Mouse (Mus musculus) liver (tissue): ENCODE data around the gene Ccni.

Experiments
- DNase-seq: peaks from one replicate; pipeline ENCODE4 v3.0.0-alpha.2; 2020; ENCODE audit warnings: mixed read lengths

The Ccni gene

DNA sequence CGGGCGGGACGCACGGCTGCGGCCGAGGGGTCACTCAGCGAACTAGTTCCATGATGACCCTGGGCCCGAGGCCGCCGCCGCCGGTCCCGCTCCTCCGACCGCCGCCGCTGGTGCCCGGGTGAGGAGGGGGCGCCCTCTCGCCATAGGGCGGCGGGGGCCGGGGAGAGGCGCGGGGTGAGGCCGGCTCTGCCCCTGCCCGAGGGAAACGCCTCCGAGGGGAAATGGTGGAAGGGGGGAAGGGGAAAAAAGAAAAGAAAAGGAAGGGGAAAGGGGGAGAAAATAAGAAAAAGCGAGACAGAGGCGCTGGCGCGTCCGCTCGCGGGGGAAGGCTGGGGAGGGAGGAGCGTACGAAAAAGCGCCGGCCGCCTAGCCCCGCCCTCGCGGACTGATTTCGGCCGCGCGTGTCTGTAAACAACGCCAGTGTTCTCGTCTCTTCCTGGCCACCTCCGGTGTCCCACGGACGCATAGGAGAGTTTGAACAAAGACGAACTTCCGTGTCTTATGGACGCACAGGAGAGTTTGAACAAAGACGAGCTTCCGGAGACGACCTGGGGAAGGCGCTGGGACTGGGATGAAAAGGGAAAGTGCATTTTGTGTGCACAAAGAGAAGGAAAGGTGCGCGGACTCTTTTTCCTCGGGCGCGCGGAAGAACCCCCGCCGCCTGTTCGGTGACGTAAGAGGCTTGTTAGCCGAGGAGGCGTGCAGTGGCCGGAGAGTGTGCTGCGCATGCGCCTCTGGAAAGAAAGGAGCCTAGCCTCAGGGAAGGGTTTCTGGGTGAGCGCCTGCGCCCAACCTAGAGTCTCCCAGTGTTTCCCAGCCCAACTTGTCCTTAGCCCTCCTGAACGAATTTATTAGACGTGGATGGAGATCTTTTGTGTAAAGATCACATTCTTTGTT is at the start of gene Ccni, which contains the start of gene 2010109A12Rik:
TSS of gene Ccni (minus strand) at position 387 of the 897 bp plus-strand sequence.
TSS of gene 2010109A12Rik (plus strand) at position 410 of the 897 bp plus-strand sequence.
- DNase-seq: peak; percentile 97

DNA sequence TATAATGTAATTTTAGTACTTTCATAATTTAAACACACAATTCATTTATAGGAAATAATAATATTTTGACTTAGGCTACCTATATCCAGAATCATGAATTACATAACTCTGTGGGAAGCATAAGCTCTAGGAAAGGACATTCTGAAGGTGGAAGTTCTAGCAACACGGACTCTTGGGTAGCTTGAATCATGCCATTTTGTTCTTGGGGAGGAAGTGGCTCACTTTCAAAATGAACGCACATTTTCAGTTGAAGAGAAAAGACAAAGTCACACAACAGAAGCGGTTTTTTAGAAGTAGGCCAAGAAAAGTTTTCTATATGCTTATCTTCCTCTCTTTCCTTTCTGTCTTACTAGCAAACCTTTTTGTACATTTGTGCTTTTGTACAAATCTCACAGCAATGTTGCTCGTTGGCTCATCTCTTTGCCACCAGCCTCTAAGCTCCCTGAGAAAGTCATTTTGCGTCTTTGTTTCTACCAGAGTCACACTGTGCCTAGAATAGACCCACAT is 49.5 kb upstream of the Ccni start:
- no peak for DNase-seq

DNA sequence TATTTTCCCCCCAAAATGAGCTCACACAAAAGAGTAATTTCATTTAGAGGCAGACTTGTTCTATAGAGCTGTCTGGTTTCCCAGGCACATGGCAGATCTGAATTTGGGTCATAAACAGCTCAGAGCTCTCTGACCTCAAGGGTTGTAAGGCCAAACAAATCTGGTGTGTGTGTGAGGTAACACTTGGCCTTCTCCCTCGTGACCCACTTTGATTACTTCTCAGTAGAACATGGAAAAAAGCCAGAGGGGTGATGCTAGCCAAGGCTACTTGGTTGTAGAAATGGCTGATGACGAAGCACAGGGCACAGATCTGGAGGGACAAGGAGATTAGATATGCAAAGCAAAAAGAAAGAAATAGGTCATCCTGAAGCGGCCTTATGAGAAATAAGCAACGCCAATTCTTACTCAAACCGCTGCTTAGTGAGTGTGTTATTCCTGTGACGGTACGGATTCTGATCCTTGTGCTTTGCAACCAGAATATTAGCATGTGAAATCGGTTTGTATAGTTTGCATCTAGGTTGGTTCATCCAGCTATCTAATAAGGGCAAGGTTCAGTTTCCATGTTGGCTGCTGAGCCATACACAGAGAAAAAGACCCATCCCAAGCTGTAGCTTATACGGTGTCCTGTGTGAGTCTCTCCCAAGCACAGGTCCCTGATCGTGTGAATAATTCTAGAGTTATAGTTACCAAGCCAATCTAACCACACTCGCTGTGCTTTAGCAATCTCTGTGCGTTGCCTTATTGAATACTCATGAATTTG is 44.9 kb upstream of the Ccni start:
- no peak for DNase-seq

DNA sequence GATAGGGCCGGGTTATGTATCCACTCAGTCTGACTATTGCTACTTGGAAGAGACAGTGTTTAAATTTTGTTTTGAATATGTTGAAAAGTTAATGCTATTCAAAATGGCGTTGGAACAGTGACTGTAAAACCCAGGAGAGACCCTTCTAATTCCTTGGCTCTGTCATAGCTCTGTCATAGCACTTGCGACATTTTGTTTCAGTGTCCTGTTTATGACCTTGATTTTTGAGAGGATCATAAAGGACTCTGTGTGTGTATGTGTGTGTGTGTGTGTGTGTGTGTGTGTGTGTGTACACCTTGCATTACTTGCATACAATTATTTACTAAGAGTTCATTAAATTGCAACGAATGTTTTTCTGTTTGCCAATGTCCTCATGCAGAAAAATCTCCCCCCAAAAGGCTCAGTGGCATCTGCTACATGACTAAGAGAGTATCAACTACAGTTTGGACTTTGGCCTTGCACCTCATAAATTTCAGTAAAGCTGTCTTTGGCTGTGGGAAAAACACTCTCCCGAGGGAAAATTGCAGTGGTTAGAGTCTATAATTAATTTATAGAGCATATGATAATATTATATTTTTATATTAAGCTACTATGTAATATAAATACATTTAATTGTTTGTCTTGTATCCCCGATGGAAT is 43.8 kb upstream of the Ccni start:
- DNase-seq: no peak

DNA sequence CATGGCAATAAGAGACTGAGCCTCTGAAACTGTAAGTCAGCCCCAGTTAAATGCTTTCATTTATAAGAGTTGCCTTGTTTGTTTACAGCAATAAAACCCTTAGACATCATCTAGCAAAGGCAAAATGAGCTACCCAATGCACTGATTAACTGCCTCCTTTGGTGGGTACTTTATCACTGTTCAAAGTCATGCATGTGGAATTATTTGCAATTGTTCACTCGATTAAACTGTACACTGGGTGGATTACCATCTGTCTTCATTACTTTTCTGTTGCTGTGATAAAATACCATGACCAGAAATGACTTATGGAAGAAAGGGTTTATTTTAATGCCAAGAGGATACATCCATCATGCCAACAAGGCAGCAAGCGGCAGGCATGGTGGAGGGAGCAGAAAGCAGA is 39.0 kb upstream of the Ccni start:
- DNase-seq: no peak

DNA sequence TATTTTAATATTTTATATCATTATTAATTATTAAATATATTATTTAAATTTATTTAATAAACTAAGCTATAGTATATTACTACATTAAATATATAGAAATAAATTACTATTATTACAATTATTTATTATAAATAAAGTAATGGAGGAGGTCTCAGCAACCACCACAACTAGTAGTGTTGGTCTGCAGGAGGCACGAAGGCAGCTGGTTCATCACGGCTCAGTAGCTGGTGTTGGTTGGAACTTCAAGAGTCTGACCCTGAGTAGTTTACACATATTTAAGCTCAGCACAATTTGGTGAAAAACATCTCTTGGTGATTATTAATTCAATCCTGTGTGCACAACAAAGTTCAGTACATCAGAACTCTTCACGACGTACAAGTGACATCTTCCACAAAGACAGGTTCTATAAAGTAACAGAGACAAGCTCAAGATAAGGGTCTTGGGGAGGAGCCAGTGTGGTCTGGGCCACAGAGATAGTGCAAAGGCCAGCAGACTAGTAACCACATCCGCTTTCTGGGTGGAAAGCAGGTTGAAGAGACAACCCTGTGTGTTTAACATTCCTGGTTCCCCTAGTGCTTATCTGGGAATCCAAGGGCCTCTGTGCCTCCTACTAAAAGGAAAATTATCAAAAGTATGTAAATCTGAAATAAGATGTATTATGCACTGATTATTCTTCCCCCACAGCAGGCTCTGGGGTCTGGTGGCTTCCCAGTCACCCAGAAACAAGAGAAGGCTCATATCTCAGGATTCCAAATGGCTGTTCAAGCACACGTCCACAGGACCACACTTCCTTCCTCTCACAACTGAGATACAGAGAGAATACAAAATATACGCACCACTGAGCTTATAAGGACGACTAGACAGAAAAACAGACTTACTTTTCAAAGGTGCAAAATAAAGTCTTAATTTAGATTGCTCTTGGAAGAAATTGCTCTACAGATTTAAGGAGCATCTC is 33.6 kb upstream of the Ccni start:
- DNase-seq: peak; percentile 86

DNA sequence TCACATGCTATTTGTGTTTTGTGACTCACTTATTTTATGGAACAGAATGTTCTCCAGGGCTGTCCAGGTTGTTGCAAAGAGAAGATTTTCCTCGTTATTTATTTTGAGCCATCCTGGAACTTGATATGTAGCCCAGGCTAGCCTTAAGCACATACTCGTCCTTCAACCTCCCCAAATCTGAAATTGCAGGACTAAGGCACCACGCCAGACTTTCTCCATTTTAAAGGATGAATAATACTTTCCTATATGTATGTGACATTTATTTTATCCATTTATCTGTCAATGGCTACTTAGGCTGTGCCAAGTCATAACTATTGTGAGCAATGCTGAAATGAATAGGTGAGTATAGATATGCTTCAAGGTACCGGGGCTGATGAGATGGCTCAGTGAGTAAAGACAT is 30.2 kb upstream of the Ccni start:
- DNase-seq: no peak

DNA sequence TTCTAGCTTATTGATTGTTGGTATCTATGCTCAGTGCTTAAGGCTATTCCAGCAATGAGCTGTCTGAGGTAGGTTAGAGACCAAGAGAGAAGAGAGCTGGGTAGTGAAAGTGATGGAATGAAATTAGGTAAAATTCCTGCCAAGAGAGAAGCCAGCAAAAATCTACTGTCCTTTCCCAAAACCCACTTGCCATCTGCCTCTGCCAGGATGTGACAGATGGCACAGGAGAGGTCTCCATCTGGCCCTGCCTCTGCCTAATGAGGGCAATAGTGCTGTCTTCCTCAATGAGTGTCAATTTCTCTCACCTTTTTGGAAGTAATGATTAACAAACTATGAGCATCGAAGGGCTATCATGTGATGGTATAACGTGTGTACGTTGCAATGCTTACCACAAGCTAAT is 29.6 kb upstream of the Ccni start:
- DNase-seq: no peak

DNA sequence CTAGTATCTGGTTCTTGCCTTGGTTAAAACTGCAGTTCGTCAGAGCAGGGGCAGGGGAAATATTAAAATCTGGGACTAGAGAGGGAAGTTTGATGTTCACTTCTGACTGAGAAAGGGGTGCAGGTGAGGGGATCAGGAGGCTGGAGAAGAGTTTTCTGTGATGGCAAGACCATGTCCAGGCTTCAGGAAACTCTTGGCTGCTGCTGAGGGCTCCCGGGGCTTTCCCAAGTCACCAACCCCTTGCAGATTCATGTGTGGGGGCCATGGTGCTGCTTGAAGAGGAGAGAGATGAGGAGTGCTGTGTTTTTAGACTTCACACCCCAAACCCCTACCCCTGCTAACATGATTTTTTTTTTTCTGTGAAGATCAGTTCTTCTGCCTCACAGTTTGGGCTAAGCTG is 28.3 kb upstream of the Ccni start:
- DNase-seq: no peak

DNA sequence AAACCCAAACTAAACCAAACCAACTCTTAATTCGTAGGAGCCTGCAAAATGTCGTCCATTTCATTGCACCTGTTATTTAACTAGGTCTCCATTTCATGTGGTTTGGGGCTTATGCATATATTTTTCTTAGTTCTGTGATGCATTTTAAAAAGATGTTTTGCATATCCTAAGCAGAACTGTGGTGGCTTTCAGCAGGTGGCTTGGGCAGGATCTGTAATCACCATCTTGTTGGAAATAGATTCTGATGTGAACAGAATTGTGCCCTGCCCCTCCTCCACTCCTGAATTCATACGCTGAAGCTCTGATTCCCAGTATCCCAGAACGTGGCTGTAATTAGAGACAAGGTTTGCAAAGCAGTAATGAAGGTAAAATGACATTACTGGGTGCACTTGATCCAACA is 27.8 kb upstream of the Ccni start:
- DNase-seq: no peak

DNA sequence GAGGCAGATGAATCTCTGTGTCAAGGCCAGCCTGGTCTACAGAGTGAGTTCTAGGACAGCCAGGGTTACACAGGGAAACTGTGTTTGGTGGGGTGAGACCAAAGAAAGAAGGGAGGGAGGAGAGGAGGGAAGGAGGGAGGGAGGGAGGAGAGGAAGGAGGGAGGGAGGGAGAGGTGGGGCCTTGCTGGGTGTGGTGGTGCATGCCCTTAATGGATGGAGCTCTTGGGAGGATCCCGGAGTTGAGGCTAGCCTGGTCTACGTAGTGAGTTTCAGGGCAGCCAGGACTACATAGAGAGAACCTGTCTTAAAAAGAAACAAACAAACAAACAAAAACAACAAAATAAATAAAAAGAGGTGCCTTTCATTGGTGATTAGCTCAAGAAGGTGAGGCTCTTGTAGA is 26.5 kb upstream of the Ccni start:
- peak; percentile 67 for DNase-seq

DNA sequence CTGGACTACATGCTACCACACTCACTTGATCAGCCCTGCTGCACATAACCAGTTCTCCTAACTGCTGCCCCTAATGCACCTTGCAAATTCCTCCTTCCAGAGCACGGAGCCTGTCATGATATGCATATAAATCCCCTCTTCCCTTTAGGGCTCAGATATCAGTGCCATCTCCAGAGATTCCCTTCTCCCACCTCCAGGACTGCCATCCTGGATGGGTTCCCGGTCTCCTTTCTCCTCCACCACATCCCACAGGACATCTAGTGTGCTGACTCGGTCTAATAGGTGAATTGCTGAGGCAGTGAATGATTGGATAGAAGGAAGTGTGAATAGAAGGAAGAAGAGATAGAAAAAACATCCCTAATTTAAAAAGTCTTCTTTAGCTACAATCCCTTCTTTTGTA is 25.4 kb upstream of the Ccni start:
- DNase-seq: no peak

DNA sequence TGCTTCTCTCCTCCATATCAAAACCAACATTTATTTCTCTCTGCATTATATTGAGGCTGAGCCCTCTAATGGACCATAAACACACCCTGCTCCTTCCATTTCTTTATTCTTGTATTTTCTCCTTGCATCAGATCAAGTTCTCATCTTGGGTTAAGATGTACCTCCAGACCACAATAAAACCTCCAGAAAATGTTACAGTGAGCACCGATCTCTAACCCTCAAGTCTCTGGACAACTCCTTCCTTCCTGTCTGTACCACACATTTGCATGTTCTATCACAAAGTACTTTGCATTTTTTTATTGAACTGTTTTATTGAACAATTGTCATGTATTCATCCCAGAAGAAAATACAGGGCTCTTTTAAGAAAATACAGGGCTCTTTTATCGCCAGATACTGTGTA is 23.2 kb upstream of the Ccni start:
- DNase-seq: no peak

DNA sequence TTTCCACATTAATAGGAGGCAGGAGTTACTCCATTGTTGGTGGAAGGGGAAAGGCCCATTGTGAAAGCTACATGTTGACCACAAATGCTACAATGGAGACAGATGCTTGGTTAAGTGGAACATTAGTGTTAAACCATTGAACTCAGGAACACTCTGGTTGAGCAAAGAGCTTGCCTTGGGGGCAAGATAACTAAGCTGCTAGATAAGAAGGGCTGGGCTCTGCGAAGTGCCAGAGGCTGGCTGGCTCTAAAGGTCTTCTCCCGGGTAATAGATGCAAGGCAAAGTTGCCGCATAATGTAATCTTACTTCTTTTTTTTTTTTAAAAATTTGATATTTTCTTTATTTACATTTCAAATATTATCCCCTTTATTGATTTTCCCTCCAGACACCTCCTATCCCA is 20.9 kb upstream of the Ccni start:
- peak; percentile 62 for DNase-seq

DNA sequence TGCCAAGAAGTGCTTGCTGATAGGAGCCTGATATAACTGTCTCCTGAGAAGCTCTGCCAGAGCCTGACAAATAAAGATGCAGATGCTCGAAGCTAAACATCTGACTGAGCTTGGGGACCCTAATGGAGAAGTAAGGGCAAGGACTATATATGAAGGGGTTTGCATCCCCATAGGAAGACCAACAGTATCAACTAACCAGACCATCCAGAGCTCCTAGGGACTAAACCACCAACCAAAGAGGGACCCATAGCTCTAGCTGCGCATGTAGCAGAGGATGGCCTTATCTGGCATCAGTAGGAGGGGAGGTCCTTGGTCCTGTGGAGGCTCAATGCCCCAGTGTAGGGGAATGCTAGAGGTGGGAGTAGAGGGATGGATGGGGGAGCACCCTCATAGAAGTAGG is 18.3 kb upstream of the Ccni start:
- DNase-seq: no peak

DNA sequence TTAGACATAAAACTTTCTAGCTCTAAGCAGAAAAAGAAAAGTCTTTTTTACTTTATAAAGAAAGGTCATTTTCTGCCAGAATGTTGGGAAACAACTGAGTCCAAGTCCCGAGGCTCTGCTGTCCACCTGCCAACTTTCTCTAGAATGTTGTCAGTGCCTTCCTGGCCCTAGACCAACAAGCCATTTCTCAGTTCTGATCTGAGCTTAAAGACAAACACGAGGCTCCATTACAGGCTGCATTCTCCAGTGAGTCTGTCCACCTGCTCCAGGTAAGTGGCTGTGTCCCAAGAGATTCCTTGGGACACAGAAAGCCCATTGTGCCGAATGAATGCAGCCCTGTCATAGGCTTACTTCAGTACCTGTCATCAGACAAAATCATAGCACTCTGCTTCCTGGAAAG is 15.4 kb upstream of the Ccni start:
- DNase-seq: no peak

DNA sequence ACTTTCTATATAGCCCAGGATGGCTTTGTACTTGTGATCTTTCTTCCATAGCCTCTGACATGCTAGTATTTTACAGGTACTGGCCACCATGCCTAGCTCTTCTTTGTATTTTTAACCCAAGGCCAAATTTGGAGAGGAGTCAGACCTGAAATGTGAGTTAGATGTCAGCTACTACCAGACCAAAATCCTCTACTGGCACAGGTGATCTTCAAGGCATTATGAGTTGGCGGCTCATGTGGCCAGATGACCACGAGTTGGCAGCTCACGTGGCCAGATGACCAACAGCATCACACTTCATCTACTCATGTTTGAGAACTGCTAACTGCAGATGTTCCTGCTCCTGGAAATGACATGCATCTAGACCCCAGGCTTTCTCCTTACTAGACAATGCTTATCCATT is 12.1 kb upstream of the Ccni start:
- DNase-seq: no peak

DNA sequence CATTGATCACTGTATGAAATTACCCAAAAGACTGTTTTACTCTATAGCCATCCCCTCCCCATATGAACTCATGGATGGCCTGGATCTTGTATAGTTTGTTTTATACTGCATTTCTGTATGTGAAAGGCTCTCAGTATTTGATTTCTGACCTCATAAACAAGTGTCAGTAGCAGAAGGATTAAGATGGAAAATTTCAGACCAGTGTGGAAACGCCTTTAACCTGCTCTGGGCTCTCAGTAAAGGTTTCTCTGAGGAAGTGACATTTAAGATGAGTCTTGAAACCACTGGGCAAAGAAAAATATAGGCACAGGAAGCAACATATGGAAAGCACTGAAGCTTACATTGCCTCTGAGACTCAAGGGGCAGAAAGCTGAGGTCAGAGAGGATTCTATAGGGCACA is 1.3 kb upstream of the Ccni start:
- DNase-seq: no peak

DNA sequence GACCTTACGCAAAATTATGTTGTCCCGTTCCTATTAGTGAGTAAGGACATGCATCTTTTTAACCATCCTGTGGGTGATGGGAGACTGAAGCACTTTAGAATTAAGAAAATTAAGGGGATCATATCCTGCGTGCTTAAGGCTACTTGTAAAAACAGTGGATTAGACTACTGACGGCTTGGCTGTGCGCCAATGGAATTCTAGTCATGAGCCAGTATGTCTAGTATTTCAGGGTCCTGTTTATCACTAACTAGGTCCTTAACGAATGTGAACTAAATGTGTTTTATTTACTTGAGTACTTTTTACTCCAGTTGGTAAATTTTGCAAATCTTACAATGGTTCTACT is 682 bp upstream of the Ccni start:
- DNase-seq: peak; percentile 29

DNA sequence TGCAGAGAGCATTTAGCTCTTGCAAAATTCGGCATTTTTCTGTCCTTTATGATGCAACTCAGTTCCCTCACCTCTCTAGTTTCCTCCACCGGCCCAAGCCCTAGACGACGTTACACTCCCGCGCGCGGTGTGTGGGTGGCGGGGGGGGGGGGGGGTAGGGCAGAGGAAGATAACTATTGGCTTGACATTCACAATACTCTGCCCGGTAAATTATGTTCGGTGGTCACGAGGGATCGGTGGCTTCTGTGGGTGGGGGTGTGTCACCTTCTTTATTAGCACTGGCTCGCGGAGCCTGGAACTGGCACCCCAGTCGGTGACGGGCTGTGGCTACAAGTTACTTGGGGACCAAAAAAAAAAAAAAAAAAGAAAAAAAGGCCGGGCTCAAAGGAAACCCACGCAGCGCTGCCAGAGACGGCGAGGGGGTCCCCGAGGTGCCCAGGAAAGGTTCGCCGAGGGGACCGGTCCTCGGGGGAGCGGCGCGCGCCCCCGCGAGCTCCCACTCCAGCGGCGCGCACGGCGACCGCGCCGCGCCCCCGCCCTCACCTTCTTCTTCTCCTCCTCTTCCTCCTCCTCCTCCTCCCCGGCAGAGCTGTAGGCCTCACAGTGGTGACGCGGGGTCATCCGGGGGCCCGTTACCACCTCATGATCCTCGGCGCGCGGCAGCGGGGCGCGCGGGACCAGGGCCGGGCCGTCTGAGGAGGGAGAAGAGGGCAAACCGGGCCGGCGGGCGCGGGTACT is 755 bp downstream of the Ccni start:
- peak; percentile 79 for DNase-seq

DNA sequence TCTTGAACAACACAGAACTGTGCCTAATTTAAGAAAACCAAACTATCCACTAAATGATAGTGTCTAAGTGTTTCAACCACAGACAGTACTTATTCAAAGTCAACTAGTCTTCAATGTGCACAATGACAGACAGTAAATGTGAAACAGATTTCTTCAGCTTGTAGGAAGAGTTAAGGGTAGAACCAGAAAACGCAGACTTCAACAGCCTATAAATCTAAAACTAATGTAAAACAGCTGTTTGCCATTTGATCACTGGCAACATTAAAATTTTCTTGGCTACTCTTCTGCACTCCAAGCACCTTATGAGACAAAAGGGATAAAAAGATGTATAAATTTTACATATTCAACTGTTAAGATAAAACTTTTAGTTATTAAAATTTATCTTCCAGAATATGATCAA is 5.1 kb downstream of the Ccni start:
- no peak for DNase-seq

DNA sequence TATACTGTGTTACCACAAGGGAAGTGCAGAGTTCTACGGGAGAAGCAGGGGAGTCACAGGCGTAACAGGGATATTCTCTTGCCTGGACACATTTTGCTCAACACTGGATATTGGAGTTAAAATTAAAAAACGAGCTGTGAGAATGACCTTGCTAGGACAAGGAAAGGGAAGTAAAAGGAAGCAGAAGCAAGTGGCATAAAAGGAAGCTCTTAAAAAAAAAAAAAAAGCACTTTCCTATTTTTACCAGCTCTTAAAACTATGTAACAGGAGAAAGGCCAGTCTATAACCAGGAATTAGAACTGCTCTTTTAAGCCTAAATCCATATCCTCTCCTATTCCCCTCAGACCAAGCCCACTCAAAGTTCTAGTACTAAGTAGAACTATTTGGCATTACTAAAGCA is 8.1 kb downstream of the Ccni start:
- no peak for DNase-seq
